Mouse (Mus musculus) cerebellum, adult 9-11 months (tissue): ENCODE results near the gene Lhx1.

Source experiments
- DNase-seq: peaks from one replicate; pipeline ENCODE4 v3.0.0; 2022

Gene Lhx1

DNA sequence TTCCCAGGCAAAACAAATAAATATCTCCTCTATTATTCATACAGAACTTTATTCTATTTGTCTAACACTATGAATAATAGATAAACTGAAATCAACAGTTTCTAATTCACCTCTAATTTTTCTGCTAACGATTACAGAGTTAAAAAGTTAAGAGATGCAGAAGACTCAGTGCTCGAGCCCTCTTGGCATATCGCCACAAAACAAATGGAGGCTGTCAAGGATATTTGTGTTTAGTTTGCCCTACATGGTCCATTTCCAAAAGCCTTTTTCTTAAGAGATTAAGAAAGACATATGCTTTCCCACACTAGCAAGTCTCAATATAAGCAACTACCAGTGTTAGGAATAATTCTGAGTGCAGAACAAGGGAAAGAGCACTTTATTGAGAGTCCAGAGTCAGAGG, 44.9 kb downstream of the Lhx1 start:
- DNase-seq, result no peak

DNA sequence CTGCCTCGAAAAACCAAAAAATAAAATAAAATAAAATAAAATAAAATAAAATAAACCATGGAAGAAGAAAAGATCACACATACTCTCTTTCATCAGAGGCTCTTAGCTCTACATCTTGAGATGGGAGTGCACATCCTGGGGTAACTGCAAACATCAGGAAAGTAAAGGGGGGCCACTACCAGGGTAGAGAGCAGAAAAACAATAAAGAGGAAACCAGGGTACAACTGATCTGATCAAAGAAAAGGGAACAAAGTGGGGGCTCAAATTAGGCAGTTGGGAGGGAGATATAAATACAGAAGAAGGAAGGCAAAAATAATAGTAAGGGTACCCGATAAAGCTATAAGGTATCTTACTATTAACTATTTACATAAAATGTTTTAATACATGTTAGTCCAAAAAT, 48.7 kb downstream of the Lhx1 start:
- no peak for DNase-seq

DNA sequence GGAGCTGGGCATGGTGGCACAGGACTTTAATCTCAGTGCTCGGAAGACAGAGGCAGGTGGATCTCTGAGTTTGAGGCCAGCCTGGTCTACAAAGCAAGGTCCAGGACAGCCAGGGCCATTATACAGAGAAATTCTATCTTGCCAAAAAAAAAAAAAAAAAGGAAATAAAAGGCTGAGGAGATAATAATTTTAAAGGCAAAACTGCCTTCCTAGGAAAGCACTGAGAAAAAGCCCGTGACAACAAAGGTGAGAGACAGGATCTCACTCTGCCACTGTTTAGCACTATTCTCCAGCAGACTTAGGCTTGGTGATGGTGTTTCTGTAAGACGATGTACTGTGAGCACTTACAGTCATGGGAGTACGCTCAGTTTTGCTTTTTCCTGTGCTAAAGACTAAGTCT, 49.3 kb downstream of the Lhx1 start:
- DNase-seq, result no peak

- no peak for DNase-seq
Measured at GRCm38 (mm10) chr11:84473093-84473667, 52.2 kb downstream of the Lhx1 start.
